Mouse (Mus musculus): ENCODE results near the gene Dbx1.
A peak's percentile ranks its signal among the peaks of the same experiment; 100 is the strongest.

Dbx1 gene

DNA sequence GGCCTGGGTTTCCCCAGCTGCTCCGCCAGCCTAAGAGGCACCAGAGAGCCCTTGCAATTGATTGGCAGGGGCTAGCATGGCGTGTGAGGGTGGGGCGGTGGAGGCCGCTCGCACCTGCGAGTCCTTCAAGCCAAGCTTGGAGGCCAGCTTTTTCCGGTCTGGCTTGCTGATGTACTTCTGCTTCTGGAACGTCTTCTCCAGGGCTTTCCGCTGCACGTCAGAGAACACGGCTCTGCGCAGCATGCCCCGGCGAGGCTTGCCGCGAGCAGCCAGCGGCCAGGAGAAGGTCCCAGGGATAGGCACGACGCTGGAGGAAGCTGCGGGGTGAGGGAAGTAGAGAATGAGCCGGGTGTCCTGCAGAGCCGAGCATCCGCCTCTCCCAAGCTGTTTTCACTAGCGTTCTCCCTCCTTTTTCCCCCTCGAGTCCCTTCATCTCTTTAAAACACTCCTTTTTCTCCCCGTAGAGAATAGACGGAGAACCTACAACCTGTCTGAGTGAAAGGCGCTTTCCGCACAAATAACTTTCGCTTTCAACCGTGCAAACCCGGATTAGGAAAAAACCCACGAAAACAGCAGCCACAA, 3.2 kb downstream of the Dbx1 start:
- no peak for DNase-seq (ENCODE audit: low read depth, low spot score)

DNA sequence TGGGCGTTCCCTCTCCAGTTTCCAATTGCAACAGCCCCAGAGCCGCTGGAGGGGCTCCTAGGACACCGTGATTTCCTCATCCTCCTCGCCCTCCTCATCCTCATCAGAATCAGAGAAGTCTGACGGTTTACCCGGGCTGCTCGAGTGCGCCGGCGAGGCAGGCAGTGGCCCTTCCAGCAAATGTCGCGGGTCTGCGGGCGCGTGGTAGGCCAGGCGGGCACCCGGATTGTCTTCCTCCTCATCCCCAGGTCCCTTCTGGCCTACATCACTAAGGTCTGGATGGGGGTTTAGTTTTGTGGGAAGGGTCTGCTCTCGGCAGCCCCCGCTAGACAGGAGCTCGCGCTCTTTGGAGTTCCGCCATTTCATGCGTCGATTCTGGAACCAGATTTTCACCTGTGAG, 4.3 kb downstream of the Dbx1 start:
- DNase-seq (ENCODE audit: low read depth, low spot score) = no peak

DNA sequence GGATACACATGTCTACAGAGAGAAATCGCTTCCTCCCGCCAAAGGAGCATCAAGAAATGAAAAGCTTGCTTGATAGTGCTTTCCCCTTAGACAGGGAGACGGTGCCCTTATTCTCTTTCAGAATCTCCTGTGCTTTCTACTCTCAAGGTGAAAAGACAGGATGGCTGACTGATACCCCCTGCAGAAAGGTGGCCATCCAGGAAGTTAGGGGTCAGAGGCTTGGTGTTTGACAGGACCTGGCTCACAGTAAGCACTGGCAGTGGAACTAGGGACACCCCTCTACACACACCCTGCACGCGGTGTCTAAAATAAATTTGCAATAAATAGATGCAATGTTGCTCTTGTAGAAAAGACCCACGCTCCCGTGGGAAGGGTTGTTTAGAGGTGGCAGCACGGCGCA, 4.8 kb downstream of the Dbx1 start:
- no peak for DNase-seq (ENCODE audit: low read depth, low spot score)

DNA sequence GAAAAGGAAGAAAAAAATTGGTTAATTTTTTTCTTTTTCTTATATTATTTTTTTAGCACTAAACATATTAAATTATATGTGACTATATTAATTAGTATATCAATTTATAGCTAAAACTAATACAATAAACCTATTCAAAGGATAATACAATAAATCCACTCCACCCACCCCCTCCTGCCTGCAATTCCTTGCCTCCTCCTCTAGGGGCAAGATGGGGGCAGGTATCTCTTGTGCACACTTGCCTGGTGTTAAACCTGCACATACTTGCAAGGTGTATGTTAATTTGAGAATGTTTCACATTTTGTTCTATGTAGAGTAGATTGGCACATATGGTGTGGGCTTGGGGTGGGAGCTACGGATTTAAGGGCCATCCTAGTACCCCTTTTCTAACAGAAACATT, 16.5 kb downstream of the Dbx1 start:
- no peak for DNase-seq (ENCODE audit: low read depth, low spot score)

DNA sequence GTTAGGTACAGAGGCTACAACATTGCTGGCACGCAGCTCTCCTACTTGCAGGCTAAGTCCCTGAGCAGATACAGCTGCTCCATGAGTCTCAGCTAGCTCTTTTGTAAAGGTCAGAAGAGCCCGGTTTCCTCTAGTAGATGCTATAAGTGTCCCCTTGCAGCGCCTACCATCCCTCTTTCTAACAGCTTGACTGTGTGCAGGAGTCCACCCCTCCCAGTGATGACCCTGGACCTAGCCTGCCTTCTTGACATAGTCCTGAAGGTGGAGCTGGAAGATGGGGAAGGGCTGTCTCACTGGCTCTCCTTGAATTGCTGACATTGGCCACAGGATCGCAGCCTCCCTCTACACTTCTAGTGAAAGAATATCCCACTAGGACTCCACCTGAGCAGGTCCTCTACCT, 19.6 kb downstream of the Dbx1 start:
- DNase-seq (ENCODE audit: low read depth, low spot score) = no peak

DNA sequence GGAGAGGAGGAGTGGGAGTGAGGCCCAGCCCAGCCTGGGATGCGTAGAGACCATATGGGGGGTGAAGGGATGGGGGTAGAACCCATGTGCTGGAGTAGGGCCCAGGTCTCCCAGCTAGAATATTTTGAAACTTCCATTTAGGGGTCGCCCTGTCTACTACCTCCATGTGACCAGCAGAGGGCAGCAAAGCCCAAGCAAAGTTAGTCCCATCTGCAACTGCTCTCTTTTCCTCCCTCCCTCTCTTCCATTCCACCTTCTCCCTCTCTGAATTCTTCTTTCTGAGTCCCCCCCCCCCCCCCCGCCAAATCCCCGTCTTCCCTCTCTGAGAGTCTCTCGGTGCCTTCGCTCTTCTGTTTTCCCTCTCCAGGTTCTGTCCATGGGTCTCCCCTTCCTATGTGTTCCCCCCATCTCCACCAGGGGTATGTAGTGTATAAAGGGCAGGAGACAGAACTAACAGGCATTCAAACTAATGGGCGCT, 20.4 kb downstream of the Dbx1 start:
- DNase-seq (ENCODE audit: low read depth, low spot score) = no peak

DNA sequence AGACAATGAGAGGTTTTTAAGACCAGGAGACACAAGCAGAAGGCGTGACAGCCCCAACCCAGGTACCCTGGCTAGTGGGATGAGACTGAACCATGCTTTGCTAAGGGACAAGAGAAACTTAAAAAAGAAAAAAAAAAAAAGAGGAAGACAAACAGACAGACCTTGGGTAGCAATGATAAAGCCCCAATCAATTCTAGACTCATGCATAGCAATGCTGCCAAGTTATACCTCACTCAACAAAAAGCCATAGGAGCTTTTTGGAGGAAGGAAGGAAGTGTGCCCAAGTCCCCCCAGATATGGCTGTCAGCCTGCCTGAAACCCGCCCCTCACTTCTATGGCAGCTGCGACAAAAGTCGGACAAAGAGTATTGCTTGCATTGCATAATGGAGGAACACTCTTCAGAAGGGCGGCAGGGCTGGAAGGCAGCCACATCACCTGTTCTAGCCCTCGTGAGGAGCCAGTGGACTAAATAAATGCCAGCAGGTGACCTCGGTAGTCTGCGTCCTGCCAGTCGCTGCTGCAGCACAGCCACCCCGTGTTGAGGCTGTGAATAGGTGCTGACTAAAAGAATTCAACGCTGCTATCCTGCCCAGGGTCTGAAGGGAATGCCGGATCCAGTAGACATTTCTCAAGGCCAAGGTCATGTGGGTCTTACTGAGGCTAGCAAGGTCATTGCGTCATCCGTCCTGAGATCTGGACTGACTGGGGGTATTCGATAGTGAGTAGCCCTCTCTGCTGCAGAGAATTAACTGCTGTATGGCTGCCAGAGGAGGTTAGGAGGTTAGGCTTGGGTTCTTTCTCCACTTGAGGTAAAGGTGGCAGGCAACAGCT, 31.5 kb downstream of the Dbx1 start:
- no peak for DNase-seq (ENCODE audit: low read depth, low spot score)

DNA sequence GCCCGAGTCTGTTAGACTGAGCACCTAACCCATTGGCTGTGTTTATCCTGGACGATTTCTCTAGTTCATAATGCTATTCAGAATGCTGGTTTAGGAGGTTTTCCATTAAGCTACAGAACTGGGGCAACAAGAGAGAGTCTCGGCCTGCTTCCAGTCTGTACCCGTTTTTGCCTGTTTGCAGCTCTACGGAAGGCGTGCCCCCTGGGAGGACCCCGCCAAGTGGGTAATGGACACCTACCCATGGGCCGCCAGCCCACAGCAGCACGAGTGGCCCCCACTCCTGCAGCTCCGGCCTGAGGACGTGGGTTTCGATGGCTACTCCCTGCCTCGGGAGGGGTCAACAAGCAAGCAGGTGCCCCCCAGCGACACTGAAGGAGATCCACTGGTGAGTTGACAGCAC, 32.4 kb downstream of the Dbx1 start:
- DNase-seq (ENCODE audit: low read depth, low spot score) = no peak

DNA sequence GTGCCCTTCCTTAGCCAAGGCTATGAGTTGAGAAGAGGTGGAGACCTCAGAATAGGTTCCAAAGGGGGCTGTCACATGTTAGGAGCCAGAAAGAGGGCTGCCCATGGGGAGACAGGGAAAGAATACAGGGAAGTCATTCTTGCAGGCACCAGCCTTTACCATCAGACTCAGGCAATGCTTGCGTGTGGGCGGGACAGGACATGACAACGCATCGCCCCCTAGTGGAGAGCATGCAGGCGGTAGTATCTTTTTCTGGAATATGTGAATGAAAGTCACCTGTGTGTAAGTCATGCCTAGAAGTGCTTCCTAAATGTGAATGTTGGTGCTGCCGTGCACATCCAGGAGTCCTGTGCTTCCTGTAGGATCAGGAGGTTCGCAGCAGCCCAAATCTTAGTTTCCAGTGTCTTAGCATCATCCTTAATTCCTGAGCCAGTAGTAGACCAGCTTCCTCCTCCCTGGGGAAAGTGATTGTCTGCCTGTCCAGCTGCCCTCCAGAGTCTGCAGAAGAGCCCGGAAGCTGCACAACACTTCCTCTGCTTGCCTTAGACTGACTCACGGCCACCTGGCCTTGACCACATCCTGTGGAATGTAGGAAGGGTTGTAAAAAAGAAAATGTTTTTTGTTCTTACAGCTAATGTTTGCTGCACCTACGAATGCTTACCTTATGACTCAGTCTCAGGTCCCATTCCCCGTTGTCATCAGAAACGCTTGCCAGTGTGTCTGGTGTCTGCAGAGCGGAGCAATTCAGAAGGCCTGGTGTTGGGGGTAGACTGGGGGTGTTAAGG, 35.3 kb downstream of the Dbx1 start:
- peak; percentile 83 for DNase-seq (ENCODE audit: low read depth, low spot score)

DNA sequence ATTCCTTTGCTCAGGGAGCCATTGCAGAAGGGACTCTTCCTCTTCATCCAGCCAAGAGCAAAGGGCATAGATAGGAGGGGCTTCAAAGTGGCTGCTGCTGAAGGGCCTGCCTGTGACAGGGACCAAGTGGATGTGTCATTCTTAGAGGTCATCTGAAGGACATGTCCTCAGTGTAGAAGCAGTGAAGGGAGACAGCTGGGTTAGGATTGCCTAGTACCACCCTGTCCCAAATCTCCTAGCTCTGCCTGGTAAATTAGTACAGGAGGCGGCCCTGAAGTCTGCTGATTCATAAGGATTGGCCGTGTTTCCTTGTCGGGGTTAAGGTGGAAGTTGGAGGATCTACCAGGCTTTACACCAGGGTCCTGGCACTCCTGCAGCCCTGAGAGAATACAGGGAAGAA, 36.7 kb downstream of the Dbx1 start:
- DNase-seq (ENCODE audit: low read depth, low spot score) = no peak

DNA sequence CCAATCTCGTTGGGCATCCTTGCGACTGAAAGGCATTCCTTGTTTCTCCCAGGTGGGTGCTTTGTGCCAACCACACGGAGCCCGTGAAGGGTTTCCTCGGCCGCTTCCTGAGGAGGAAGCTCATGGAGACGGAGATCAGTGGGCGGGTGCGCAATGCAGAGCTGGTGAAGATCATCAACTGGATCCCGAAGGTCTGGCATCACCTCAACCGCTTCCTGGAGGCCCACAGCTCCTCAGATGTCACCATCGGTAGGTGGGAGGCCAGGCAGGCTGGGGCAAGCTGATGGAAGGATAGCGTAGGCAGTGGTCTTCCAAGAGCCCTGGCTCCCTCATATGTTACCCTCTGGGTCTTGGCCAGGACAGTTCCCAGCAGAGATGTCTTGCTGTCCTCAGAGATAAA, 38.4 kb downstream of the Dbx1 start:
- DNase-seq (ENCODE audit: low read depth, low spot score) = no peak

DNA sequence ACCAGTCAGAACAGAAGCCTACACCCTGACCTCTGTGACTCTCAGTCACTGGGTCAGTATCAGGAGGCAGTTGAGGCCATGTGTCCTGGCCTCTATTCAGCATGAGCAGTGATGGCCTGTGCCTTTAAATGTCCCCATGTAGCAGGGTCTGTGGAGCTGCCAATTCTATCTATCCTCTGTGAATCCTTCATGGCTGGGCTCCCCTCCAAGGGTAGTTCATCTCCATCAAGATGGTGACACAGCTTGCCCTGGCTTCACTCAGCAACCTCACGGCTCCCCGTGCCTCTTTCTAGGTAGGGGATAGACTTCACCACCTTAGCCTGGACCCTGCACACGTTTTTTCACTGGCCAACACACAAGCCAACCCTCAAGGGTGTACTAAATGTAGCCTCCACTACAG, 38.9 kb downstream of the Dbx1 start:
- no peak for DNase-seq (ENCODE audit: low read depth, low spot score)

DNA sequence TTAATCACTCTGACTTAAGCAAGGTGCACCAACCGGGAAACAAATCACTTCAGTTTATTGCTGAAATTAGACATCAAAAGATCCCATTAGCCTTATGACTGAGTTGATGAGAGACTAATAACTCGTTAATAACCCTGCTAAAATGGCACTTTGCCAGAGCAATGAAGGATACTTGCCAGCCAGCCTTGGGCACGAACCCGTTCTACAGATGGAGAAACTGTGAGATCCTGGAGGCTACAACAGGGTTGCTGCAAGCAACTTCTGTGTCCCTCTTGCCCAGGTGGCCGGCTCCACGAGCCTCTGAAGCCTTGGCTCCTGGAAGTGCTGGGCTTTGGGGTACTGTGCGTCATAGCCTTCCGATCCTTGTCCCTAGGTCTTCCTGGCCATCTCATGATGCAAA, 47.0 kb downstream of the Dbx1 start:
- DNase-seq (ENCODE audit: low read depth, low spot score) = no peak

DNA sequence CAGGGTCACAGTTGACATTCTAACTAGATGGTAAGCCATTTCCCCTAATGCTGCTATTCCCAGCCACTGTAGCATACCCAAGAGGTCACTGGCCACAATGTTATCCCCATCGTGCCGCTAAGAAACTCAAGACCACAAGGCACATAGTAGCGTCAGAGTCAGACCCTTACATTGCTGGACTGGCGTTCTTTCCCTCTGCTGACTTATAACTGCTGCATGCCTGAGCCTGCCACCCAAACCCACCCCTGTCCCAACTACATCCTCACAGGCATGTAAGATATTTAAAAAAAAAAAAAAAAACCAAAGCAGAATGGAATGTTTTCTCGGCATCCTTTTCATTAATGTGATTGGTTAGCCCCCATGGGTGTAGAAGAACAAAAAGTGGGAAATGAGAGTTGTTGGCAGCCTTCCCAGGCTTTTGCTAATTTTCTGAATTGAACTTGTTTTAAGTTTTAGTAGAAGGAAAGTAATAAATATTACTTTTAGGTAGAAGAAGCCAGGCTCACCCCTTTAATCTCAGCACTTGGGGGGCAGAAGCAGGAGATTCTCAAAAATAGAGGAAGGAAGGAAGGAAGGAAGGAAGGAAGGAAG, 50.0 kb downstream of the Dbx1 start:
- no peak for DNase-seq (ENCODE audit: low read depth, low spot score)

DNA sequence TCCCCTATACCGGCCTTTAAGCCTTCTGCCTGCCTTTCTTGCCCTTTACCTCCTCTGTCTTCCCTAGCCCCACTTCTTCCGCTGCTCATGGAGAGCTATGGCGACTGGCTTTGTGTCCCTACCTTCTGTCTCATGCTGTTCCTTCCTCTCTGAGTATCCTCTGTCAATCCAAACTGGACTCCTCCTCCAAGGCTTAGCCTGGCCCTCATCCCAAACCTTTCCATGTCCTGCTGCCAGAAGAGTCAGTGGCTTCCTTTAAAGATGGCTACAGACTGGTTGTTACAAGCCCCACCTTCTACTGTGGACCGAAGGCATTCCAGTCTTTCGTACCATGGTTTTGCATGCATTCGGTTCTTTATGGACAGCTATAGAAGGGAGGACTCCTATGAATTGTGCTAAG, 53.5 kb downstream of the Dbx1 start:
- DNase-seq (ENCODE audit: low read depth, low spot score) = no peak

DNA sequence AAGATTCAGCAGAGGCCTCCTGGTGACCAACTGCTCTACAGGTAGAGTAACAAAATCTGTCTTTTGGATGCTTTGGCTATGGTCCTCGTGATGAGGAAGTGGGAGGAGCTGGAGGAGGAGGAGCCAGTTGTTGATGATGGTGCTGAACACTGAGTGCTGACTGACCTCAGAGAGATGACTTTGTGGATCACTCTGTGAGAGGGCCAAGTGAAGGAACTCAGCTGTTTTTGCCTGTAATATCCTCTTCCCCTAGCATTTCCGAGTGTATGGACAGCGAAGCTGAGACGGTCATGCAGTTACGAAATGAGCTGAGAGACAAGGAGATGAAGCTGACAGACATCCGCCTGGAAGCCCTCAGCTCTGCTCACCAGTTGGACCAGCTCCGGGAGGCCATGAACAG, 54.1 kb downstream of the Dbx1 start:
- no peak for DNase-seq (ENCODE audit: low read depth, low spot score)

DNA sequence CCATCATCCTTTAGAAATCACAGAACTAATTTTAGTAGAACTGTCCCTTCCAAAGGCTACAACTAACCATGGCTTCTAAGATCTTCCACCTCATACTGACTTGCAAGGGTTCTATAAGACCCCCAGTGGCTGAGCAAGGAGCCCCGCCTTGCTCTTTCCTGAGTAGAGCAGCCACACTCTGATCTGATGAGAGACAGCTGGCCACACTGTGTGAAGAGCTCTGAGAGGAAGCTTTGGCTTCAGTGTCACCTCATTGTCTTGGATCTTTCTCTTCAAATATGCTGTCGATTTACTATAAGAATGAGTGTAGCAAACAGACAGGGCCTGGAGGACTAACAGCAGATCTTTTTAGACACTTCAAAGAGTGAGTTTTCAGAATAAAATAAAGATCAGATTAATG, 54.7 kb downstream of the Dbx1 start:
- DNase-seq (ENCODE audit: low read depth, low spot score) = no peak

Data from telencephalon, adult 2 months (tissue).